Mouse (Mus musculus) spleen, adult 2 months (tissue): ENCODE measurements around the gene Pim1.

Source experiments
- CTCF ChIP-seq: fragments of 200-500 bp; IDR thresholded peaks from 2 replicates; pipeline ENCODE4 v1.5.1; 2011; ENCODE audit warnings: mild to moderate bottlenecking, inconsistent platforms; ENCODE audit not compliant: insufficient read depth, insufficient read length, insufficient replicate concordance; ENCODE audit errors: extremely low read depth
- POLR2A ChIP-seq: fragments of 200-500 bp; IDR thresholded peaks from 2 replicates; pipeline ENCODE4 v1.6.1; 2011; ENCODE audit warnings: low read depth, low read length, inconsistent platforms

DNA sequence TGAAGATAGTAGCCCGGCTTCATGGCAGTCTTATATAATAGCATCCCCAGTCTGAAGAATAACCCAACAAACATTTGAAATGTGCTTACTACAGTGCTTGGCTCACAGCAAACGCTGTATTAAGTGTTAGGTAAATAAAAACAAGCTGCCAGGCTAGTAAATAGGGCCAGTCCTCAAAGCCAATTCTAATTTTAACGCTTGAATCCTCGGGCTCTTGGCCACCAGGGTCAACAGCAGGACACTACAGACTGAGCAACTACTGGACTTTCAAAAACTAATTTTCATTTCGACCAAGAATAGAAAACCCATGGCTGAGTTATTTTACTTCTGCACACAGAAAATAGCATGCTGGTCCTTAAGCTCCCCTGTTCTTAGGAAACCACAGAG is 30.4 kb upstream of the Pim1 start:
- TF ChIP-seq CTCF: no peak
- no peak for TF ChIP-seq POLR2A
